Mouse (Mus musculus) liver (tissue): ENCODE data around the gene Adcy9.
A peak's percentile ranks its signal among the peaks of the same experiment; 100 is the strongest.

Experiments
- DNase-seq: peaks from one replicate; pipeline ENCODE4 v3.0.0-alpha.2; 2020; ENCODE audit warnings: mixed read lengths

The Adcy9 gene

DNA sequence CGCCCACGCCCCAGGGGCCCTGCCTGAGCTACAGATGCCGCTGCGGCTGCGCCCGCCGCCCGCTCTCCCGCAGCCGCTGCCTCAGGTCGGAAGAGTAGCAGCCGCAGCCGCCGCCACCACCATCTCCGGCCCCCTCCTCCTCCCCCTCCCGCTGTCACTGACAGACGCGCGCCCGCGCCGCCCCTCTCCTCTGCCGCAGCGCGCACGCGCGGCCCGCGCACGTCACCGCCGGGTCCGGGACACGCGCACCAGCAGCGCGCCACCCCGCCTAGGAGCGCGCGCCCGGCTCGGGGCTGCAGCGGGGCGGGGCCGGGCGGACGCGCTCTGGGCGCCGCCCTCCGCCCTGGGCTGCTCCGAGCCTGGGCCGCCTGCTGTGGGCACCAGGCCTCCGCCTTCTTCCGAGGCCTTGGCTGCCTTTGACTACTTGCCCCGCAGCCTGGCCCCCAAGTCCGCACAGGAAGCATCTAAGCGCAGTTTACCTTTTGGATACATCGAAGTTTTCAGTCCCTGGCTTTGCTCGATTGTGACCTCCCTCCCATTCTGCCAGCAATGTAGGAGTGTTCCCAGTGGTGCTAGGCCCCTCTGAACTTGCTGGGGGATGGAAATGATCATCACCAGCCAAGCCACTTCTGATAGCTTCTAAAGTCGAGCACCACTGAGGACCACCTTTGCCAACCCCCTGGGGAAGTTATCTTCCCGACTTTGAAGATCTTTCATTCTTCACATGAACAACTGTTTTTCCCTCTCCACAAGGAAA lies at the start of gene Adcy9:
Gene Adcy9, minus strand, starts transcription at position 201 of the 757 bp plus-strand sequence.
- peak; percentile 86 for DNase-seq

DNA sequence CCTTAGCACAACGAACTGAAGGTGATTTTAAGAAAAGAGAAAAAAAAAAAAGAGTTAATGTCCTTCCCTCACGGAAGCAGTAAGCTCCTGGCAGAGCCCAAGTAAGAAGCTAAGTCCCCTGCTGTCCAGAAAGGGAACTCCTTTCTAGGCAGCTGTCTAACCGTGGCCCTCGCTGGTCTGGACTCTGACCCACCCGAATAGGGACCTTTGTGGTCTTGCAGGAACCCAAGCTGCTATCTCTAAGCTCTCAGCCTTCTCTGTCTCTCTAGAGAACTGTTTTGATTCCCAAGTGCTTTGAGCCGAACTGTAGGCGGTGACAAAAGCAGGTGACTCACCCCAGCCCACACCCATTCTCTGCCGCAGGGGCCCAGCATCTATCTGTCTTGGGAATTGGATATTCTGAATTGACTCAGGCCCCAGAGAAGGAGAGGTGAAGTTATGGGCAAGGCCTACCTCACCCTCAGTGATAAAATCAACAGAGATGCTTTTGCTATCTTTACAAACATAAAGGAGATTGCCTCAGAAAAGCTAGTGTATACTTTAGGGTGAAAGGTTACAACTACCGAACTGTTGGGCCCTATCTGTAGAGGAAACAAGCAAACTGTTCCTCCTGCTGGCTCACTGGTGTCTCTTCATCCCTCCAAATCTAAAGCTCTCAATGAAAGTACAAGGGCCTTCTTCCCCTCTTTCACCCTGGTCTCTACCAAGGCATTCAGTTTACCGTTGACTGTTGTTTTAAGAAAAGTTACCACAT lies 49.5 kb upstream of the Adcy9 start:
- DNase-seq = no peak

DNA sequence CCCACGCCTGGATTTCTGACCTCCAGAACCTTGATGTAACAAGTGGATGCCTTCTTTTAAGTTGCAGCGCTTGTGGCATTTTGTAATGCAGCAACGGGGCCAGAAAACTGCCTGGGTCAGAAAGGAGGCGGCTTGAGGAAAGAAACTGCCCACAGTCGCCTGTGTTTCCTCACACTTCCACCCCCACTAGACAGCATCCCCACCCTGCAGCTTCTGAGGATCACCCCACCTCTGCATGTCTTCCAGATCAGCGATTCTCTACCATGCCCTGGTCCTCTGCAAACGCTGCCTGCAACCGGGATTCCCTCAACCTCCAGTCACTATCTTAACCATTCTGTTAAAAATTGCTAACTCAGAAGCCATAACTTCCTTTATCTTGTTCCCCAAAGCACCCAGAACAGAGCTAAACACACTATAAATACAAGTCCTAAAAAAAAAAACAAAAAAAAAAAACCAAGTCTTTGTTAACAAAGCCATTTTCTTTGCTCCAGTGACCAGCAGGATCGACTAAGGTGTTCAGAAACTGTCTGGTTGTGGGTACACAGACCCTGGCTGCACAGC lies 44.3 kb upstream of the Adcy9 start:
- no peak for DNase-seq

DNA sequence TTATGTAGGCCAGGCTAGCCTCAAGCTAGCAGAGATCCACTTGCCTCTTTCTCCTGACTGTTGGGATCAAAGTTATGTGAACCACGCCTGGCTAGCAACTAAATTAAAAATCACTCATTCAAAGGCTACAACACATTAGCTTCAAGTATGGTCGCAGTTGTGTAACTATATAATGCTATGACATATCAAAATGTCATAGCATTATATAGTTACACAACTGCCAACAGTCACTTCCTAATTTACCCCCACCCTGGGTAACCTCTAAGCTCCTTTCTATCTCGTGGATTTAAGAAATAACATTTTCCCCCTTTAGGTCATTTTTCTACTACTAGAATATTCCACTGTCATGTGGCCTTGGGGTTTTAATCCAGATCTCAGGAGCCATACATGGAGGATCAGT lies 37.6 kb upstream of the Adcy9 start:
- no peak for DNase-seq

DNA sequence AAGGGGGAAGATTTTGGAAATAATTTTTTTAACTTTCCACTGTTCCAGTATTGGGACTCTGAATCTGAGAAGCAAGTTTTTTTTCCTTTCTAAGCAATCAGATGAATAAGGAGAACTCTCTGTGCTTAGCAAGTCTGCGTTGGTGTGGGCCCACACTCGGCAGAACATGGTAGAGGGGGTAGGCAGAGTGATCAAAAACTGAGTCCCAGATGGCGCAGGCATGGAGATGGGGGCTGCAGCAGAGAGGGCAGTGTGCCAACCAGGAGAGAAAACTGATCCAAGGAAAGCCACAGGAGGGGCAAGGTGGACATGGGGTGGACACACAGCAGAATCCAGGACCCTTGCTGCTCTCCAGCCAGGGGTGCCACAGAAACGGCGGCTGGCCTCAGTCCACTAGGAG lies 36.1 kb upstream of the Adcy9 start:
- DNase-seq = no peak

DNA sequence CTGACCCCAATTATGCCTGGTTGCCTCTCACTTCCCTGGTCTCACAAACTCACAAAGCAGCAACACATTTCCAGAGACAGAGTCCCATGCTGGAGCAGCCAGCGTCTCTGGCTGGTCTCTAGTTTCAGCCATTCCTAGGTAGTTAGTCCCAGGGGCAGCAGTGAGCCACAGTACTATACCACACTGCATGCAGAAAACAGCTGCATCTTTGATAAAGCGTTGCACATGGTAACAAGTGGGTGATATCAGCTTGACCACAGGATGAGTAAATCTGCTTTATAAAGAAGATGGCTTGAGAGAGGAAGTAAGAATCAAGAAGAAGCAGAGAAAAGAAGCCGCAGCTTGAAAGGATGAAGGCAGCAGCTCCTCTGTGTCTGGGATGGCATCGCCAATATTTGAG lies 35.4 kb upstream of the Adcy9 start:
- no peak for DNase-seq

DNA sequence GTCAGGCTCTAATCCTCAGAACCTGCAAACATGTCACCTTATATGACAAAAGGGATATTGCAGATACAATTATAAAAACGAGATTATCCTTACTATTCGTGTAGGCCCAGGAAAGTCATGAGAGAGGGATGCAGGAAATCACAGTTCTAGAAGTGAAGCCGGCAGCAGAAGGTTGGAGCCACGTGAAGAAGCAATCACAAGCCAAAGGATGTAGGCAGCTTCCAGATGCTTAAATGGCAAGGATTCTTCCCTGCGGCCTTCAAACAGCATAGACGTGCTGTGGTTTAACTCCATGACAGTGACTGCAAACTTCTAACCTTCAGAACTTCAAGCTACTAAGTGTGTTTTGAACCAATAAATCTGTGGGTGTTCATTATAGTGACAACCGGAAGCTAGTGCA lies 34.3 kb upstream of the Adcy9 start:
- no peak for DNase-seq

DNA sequence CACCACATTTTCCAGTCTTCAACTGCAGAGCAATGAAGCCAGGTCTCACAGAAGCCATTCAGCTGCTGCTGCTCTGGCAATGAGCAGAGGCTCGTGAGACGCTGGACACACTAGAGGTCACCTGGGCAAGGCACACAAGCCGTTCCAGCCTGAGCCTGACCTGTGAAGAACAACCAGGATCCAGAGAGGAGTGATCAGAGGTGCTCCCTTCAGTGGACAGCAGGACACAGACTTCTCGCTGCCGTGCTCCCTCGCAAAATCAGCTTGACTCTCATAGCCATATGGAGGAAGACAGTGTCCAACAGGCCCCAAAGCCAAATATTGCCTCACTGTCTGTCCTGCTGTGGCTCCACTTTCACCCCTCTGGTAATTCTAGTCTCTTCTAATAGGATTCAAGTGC lies 29.1 kb upstream of the Adcy9 start:
- DNase-seq = no peak

DNA sequence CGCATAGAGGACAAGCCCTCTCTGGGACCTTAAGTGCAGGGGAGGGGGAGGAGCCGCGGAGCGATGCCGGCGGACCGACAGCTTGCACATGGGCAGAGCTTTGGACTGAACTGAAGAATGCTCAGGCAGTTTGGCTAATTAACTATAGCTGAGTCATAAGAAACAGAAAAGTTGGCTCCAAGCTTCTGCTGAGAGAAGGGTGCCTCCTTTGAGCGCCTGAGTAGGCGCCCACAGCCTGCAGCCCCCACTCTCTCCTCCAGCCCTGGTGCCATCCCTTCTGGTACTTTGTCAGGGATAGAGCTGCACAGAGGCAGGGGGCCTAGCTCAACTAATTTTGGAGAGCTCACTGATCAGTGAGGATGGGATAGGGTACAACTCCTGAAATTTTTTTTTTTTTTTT lies 27.9 kb upstream of the Adcy9 start:
- DNase-seq = no peak

DNA sequence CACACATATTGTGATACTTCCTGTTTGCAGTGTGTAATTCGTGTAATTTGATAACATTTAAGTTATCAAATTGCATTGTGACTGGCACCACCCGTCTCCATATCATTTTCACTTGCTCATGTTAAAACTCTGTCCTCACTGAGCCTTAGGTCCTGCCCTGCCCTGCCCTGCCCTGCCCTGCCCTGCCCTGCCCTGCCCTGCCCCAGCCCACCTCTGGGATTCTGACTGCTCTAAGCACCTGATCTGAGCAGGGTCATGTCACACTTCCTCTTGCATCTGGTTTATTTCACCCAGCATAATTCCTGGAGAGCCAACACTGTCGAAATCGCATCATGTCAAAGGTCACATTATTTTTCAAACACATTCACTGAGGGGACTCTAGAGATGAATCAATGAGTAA lies 26.1 kb upstream of the Adcy9 start:
- DNase-seq = no peak

DNA sequence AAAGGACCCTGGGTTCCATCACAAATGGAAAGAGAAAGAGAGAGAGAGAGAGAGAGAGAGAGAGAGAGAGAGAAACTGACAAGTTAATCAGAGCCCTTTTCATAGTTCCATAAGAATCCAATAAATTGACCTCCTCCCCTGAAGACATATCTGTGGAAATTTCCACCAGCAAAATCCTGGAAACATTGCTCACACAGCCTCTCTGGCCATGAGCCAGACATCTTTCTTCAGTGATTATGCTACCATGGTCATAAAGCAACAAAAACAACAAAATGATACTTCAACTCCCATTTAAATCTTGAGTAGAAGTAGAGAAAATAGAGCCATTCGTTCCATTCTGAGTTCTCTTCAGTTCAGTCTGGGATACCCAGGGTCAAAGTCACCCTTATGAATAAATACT lies 24.1 kb upstream of the Adcy9 start:
- no peak for DNase-seq

DNA sequence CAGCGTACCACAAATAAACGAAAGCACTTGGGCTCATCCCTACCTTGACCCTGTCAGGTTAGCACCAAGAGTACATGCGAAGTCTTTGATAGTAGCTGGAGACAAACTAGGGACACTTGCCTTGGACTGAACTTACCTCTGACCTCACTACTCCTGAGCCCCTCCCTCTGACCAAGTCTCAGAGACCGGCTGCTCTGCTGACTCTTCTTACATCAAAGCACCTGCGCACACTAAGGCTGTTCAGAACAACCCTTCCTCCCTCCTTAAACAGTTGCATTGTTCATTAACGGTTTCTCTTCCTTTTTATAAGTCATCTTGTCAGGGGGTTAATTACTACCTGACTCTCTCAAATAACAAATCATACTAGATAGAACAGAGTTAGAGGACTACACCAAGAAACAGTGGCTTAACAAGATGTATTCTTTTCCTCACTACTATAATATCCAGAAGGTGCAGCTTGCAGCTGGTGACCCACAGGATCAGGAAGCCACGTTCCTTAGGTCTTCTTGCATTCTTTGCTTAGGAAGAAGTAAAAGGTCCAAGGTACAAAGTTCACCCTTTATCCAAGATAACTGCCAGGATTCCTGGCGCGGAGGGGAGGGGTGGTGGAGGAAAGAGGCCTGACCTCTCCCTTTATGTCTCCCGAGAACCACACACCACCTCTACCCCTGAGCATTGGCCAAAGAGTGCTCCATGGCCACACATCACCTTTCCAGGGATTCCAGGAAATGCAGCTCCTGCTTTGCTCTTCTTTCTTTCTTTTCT lies 19.2 kb upstream of the Adcy9 start:
- DNase-seq = no peak

DNA sequence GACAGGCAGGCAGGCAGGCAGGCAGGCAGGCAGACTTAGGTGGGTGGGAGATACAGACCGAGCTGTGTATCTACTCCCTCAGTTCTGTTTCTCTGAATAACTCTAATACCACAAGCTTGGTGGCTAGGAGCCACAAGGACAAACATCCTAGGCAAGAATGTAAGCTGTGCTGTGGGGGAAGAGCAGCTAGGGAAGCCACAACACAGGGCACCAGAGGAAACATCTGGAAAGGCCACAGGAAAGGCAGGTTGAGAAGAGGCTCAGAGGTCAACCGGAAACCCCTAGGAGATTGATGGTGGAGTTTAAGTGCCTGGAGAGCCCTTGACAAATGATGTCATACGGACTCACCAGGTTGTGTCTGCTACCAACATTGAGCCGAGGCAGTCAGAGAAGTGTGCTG lies 16.4 kb upstream of the Adcy9 start:
- DNase-seq = no peak

DNA sequence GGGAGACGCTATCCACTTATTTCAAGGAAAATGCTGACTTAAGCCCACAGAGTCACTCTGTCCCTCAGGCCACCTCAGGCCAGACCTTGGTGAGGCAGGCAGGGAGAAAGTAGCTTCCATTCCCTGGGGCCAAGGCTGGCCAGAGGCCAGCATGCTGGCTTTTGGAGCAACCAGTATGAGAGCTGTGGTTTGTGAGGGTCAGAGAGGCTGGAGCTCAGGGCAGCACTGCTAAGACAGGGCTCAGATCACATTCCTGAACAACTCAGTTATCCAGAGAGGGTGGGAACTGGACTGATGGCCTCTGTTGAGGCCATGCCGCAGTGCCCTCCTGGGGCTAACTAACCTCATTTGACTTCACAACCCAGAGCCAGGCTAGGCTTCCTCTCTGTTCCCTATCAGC lies 15.1 kb upstream of the Adcy9 start:
- no peak for DNase-seq

DNA sequence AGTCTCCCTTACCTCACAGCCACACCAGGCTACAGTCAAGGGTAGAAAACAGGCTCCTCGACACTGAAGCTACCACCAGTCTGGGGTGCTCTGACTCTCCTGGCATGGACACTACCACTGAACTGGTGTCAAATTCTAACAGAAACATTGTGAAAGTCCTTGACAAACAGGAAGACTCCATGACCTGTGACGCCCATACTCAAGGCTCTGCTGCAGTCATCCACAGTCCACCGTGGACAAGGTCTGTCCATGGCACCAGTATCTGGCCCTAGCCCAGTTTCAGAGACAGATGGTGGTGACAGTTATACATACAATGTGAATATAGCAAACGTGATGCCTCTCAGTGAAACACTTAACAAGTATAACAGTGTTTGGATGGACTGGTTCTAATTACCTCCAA lies 11.5 kb upstream of the Adcy9 start:
- DNase-seq = no peak

DNA sequence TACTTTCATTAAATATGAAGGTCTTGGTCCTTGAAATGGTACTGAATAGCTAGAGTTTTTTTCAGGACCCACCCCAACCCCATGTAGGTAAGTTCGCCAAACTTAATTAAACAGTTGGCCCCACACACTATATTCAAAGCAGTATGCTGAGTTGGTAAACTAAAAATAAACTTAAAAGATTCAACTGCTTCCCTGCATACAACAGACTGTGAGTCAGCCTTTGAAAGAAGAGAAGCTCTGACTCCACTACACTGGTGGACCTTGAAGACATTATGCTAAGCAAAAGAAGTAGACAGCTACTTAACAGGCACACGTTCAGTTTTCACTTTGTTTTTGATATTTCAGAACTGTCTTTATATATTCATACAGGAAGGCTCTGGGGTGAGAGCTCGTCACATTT lies 10.7 kb upstream of the Adcy9 start:
- no peak for DNase-seq

DNA sequence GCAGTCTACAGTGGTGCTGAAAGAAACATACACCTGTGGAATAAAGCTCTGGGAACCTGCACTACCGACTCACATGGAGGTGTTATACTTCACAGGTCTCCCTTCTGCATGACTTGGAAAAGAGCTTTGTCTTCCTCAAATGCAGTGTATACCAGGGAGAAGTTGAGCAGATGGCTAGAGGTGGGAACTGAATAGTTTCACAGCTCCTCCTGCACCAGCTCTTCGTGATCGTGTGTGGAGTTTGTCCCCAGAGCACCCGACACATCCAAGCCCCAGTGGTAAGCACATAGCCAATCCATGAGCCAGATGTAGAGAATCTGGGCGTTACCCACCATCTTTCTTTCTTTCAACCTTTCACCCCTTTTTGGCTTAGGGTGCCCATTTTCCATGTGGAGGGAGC lies 9.9 kb upstream of the Adcy9 start:
- no peak for DNase-seq

DNA sequence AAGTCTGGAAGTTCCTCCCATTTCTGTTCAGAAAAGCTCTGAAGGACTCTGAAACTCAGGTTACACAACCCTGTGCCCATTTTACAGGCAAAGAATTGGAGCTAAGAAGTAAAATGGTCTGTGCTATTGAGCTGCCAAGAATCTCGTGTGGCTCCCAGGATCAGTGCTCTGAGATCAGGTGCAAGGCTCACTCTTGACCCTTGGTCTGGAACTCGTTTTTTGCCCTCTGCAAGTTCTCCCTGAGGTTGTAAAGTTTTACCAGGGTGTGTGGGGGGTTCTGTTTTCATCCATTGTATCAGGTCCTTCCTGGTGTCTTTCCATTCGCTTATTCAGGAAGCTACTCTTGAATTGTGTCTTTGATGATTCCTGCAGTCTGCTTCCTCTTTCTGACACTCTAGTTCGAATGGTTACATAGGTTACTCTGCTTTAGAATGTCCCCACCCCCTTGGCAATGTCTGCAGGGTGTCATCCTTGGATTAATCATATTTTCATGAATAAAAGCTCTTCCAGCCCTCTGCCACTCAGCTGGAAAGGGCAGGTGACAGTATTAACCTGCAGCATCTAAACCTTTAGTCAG lies 5.4 kb upstream of the Adcy9 start:
- DNase-seq = no peak

DNA sequence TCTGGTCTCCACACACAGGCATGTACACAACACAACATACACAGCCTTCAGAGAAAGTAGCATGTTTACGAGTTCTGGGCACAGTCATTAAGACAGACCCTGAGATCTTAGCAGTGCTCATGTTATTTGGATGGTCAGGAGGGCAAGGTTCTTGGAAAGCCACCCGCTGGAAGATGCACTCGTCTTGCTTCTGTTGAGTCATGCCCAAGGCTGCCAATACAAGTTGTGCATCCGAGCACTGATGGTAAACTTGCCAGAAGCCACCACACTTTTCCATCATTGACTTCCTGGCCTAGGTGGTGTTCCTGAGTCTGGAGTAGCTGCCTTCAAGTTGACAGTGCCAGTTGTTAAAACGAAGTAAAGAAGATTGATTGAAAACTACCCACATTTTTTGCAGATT lies 3.3 kb upstream of the Adcy9 start:
- no peak for DNase-seq

DNA sequence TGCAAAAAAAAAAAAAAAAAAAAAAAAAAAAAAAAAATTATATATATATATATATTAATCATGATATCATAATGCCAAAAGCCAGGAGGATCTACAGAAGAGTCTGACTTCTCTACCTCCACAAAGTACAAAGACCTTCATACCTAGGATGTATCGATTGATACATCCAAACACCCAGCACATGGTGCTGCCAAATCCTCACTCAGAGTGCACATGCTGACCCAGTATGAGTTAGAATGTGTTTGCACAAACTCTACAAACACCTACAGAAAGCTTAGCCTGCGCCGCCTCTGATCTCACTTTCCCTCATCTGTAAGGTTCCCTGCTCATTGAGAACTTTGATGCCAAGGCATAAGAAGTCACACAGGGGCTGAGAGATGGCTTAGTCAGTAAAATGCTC lies 2.7 kb upstream of the Adcy9 start:
- DNase-seq = no peak

DNA sequence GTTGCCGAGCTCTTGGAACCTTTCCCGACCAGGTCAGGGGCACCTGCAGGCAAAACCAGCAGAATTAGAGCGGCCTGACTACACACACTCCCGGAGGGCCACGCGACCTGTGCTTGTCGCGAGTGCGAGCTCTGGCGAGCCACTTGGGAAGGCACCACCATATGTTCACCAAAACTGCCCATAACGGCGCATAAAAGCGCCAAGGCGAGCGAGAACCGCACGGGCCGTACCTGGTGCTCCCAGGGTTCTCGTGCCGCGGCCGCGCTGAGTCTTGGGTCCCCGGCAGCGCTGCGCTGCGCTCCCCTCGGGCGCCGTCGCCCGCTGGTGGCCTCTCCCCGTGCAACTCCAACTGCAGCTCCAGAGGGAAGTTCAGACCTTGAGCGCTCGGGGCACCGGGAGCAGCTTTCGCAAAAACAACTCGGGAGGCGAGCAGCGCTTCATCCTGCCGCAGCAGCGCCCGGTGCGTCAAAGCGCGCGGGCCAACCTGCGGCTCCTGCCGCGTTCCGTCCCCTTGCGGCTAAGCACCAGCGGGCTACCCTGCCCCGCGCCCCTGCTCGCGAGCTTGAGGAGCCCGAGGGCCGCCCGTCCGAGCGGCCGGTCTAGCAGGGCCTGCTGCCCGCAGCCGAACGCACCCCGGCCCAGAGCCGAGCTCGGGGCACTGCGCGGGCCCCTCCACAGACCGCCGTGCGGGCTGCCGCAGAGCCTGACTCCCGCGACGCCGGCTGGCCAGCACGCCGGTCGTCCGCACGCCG lies 576 bp downstream of the Adcy9 start:
- DNase-seq = peak; percentile 56

DNA sequence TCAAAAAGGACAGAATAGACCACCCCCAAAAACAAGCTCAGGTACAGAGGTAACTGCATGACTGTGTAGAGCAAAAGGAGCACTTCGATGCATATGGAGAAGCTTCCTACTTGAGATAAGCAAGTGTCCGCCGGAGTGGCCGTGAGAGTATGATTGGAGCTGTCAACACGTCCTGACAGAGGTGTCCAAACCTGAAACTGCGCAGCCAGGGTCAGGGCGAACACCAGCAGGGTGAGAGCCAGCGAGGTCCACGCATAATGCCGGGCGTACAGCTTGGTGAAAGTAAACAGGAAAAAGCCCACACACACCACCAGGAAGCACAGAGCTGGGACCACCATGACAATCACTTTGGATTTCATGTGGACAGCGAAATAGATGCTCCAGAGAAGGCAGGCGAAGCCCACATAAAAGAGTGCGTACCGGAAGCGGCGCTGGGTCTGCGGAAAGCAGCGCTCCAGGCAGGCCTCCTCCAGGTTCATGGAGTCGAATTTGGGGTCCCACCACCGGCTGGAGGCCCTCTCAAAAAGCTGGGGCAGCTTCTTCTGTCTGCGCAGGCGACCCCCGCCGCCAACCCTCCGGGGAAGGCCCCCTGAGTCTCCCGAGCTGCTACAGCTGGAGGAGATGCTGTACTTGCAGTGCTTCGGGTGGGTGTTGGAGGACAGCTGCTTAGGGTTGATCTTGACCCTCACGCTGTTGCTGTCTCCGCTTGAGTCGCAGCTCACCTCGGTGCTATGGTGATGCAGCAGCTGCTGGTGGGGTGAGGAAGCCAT lies 1.3 kb downstream of the Adcy9 start:
- no peak for DNase-seq
